Mouse (Mus musculus): ENCODE data around the gene Trip4.

DNA sequence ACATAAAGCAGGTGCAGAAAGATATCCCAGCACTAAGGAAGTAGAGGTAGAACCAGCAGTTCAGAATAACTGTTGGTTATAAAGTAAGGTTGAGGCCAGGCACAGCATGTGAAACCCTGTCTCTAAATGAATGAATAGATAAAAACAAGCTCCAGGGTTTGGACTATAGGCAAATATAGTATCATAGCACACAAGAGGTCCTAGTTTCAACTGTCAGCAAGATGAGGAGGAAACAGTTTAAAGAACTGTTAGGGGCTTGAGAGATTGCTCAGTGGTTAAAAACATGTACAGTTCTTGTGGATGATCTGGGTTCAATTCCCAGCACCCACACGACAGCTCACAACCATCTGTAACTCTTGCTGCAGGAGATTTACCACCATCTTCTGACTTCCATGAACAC lies 96.8 kb downstream of the Trip4 start:
- no peak for TF ChIP-seq CTCF (IDR thresholded peaks at IDR 0.05; ENCODE audit: borderline replicate concordance, control insufficient read depth, extremely low read depth, insufficient read depth, low read length, poor library complexity)
- no peak for TF ChIP-seq POLR2A (IDR thresholded peaks at IDR 0.05; ENCODE audit: control insufficient read depth, extremely low read depth, insufficient read depth, low read length, poor library complexity)
